ENCODE assay signal across 8 mouse cellular contexts in genomic region chr16:17127292-17127691, GRCm38 (mm10). TPM values are rescaled to one million over a fixed set of nuclear protein-coding genes. Genes with fewer than 3 reads are reported as not detected.
DNase-seq lines count a peak whose midpoint lies in the region; ATAC-seq and TF ChIP-seq lines count a peak whose summit lies in the region.
"Had no signal": no experiment of that assay in that cellular context is flagged by ENCODE, and none has a peak within 500 bp of the region (broad histone marks: within the 10 kb centered on the region; RNA-seq: fewer than 3 reads in every experiment).

No protein-coding gene starts in this region.

- DNase-seq in CD4-positive, CD25-positive, alpha-beta regulatory T cell, adult 2 months (ENCODE audit: low read depth, low spot score), result peak; percentile 80
- DNase-seq in R1 (ENCODE audit: low read depth, low spot score), result peak; percentile 84
- peak; percentile 62 for DNase-seq in heart, postnatal 4 days
- peak; percentile 44 to 67 for DNase-seq in lung, postnatal 4 days
- peak; percentile 52 to 56 for DNase-seq in thymus, postnatal 36 days

- no peak overlapping the region for H3K27ac ChIP-seq in intestine, postnatal 0 days (ENCODE audit: low read depth, low read length)
- no peak overlapping the region for H3K27ac ChIP-seq in intestine, embryonic 16.5 days (ENCODE audit: low read length)
- H3K27ac ChIP-seq: embryonic facial prominence, embryonic 13.5 days had no signal

- no peaks in the 10 kb centered on the region for H3K9me3 ChIP-seq in intestine, postnatal 0 days (ENCODE audit: control insufficient read depth)
- no peaks in the 10 kb centered on the region for H3K9me3 ChIP-seq in intestine, embryonic 16.5 days (ENCODE audit: control insufficient read depth, low read length)
- H3K9me3 ChIP-seq: embryonic facial prominence, embryonic 13.5 days had no signal

- peaks cover 5% of the 10 kb centered on the region; the same call in 1 of the 2 replicates for H3K36me3 ChIP-seq in intestine, postnatal 0 days (ENCODE audit: control insufficient read depth, insufficient read depth)
- no peaks in the 10 kb centered on the region for H3K36me3 ChIP-seq in intestine, embryonic 16.5 days (ENCODE audit: control insufficient read depth, insufficient read depth, low read length)

- WGBS in intestine, postnatal 0 days, result 87% methylated on average over 1 of the region's 1 CpGs
- WGBS in intestine, embryonic 16.5 days, result 94% methylated on average over 1 of the region's 1 CpGs

- H3K4me1 ChIP-seq in intestine, postnatal 0 days (replicated peaks; ENCODE audit: control insufficient read depth, insufficient read depth, low read length), result peaks cover 15% of the 10 kb centered on the region
- H3K4me1 ChIP-seq in intestine, embryonic 16.5 days (ENCODE audit: control insufficient read depth, insufficient read depth, low read length), result peaks cover 29% of the 10 kb centered on the region

- peak; percentile 92 for TF ChIP-seq CTCF in intestine, postnatal 0 days (IDR thresholded peaks at IDR 0.05; ENCODE audit: low read depth)

- no peaks in the 10 kb centered on the region for H3K27me3 ChIP-seq in intestine, postnatal 0 days (replicated peaks; ENCODE audit: control insufficient read depth, insufficient read depth, low read length)
- no peaks in the 10 kb centered on the region for H3K27me3 ChIP-seq in intestine, embryonic 16.5 days (replicated peaks; ENCODE audit: control insufficient read depth, insufficient read depth, low read length)
- H3K27me3 ChIP-seq: embryonic facial prominence, embryonic 13.5 days had no signal

- H3K4me2 ChIP-seq in intestine, postnatal 0 days (replicated peaks; ENCODE audit: low read depth), result no peak overlapping the region
- H3K4me2 ChIP-seq in intestine, embryonic 16.5 days (ENCODE audit: low read depth, low read length), result no peak overlapping the region
- H3K4me2 ChIP-seq: embryonic facial prominence, embryonic 13.5 days had no signal

- ATAC-seq in intestine, postnatal 0 days, result no peak
- ATAC-seq in intestine, embryonic 16.5 days, result no peak

- H3K9ac ChIP-seq in intestine, postnatal 0 days (ENCODE audit: low read depth, low read length), result no peak overlapping the region
- no peak overlapping the region for H3K9ac ChIP-seq in intestine, embryonic 16.5 days (ENCODE audit: low read depth, low read length)
- H3K9ac ChIP-seq: embryonic facial prominence, embryonic 13.5 days had no signal

- H3K4me3 ChIP-seq in intestine, postnatal 0 days (ENCODE audit: low read depth, low read length), result no peak overlapping the region
- H3K4me3 ChIP-seq in intestine, embryonic 16.5 days (ENCODE audit: low read length), result no peak overlapping the region
- H3K4me3 ChIP-seq: embryonic facial prominence, embryonic 13.5 days had no signal

RNA-seq across cellular contexts. Expression of gene 2610318N02Rik, which starts 2.3 kb away (rescaled TPM):
- polyA plus RNA-seq in intestine, postnatal 0 days (2015; fragmentation: Nextera tagmentation; extraction: Ambion mirVana), result 7.1 and 7.9 TPM in 2 replicates
- polyA plus RNA-seq in intestine, embryonic 16.5 days (2015; fragmentation: Nextera tagmentation; extraction: Ambion mirVana), result 33.8 and 41.6 TPM in 2 replicates
- total RNA-seq in heart, postnatal 4 days (2021), result 1 to 10 TPM; 4.1 to 4.3 TPM

RNA-seq across cellular contexts. Expression of gene Sdf2l1, which starts 4.9 kb away (rescaled TPM):
- 67.9 and 70.3 TPM in 2 replicates for polyA plus RNA-seq in intestine, postnatal 0 days (2015; fragmentation: Nextera tagmentation; extraction: Ambion mirVana)
- polyA plus RNA-seq in intestine, embryonic 16.5 days (2015; fragmentation: Nextera tagmentation; extraction: Ambion mirVana), result 173 and 203 TPM in 2 replicates
- total RNA-seq in heart, postnatal 4 days (2021), result 10 to 100 TPM in 1 of 2 experiments, 1 to 10 TPM in 1; 8.2 to 10.5 TPM

RNA-seq across cellular contexts. Expression of gene Ppil2, which starts 16.2 kb away (rescaled TPM):
- polyA plus RNA-seq in intestine, postnatal 0 days (2015; fragmentation: Nextera tagmentation; extraction: Ambion mirVana), result 71.9 and 78.7 TPM in 2 replicates
- 130 and 132 TPM in 2 replicates for polyA plus RNA-seq in intestine, embryonic 16.5 days (2015; fragmentation: Nextera tagmentation; extraction: Ambion mirVana)
- 10 to 100 TPM; 49.0 to 52.5 TPM for total RNA-seq in heart, postnatal 4 days (2021)

RNA-seq across cellular contexts. Expression of gene Ydjc, which starts 17.1 kb away (rescaled TPM):
- 24.6 and 28.8 TPM in 2 replicates for polyA plus RNA-seq in intestine, postnatal 0 days (2015; fragmentation: Nextera tagmentation; extraction: Ambion mirVana)
- polyA plus RNA-seq in intestine, embryonic 16.5 days (2015; fragmentation: Nextera tagmentation; extraction: Ambion mirVana), result 41.0 and 41.5 TPM in 2 replicates
- 1 to 10 TPM; 1.9 to 2.9 TPM for total RNA-seq in heart, postnatal 4 days (2021)

RNA-seq across cellular contexts. Expression of gene Ccdc116, which starts 19.7 kb away (rescaled TPM):
- 1.7 and 2.0 TPM in 2 replicates for polyA plus RNA-seq in intestine, postnatal 0 days (2015; fragmentation: Nextera tagmentation; extraction: Ambion mirVana)
- polyA plus RNA-seq in intestine, embryonic 16.5 days (2015; fragmentation: Nextera tagmentation; extraction: Ambion mirVana), result 3.0 and 3.1 TPM in 2 replicates
- under 1 TPM; 0.26 to 0.32 TPM for total RNA-seq in heart, postnatal 4 days (2021)
